Mouse (Mus musculus): Measurements from ENCODE around the gene Tnc.

DNA sequence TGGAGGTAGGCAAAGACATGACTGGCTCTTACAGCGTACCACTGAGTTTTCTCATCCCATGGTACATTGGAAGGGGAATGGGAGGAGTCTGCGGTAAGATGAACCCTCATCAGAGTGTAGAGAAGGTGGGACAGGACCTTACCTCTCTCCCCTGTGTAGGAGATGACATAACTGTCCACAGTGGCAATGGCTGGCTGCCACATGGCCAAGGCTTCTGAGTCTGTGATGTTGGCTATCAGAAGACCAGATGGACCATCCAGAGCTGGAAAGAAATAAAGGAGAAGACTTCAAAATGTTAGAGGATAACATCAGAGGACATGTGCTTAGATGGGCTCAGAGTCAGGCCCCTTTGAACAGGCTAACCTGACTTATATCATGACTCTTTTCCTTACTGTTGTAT, 74.3 kb downstream of the Tnc start:
- TF ChIP-seq CTCF (IDR thresholded peaks at IDR 0.05; ENCODE audit: borderline replicate concordance, extremely low read depth, insufficient read depth, insufficient read length) (no peak), POLR2A (IDR thresholded peaks at IDR 0.05; ENCODE audit: borderline replicate concordance, extremely low read depth, insufficient read depth, insufficient read length, poor library complexity, severe bottlenecking) (no peak)
